Mouse (Mus musculus) G1E (cell line): Measurements from ENCODE around the gene Eif4ebp2. TPM values are rescaled to one million over a fixed set of nuclear protein-coding genes. Genes with fewer than 3 reads are reported as not detected.

Experiments
- ATAC-seq: 2 replicates; pipeline ENCODE4 v1.8.0; 2016; ENCODE audit warnings: mild to moderate bottlenecking; ENCODE audit not compliant: insufficient number of reproducible peaks, poor library complexity, low FRiP score, severe bottlenecking; ENCODE audit errors: extremely low read depth
- DNase-seq: peaks from one replicate; pipeline ENCODE4 v3.0.0; 2012; ENCODE audit warnings: low spot score
- H3K27me3 ChIP-seq: 2 replicates; pipeline ENCODE4 v1.6.1; 2012; ENCODE audit warnings: mild to moderate bottlenecking, low read length, inconsistent platforms; ENCODE audit not compliant: insufficient read depth
- H3K36me3 ChIP-seq: replicated peaks from 2 replicates; pipeline ENCODE3; 2012; ENCODE audit warnings: mild to moderate bottlenecking, inconsistent platforms
- H3K4me1 ChIP-seq: 2 replicates; pipeline ENCODE4 v1.6.1; 2012; ENCODE audit warnings: low read depth, low read length, inconsistent platforms, mixed read lengths; ENCODE audit not compliant: insufficient read depth
- H3K4me3 ChIP-seq: 2 replicates; pipeline ENCODE4 v1.5.1; 2012; ENCODE audit warnings: low read depth, mild to moderate bottlenecking, inconsistent platforms, low read length, moderate library complexity, mixed read lengths
- H3K9me3 ChIP-seq: replicated peaks from 2 replicates; pipeline ENCODE4 v1.6.1; 2012; ENCODE audit warnings: inconsistent platforms
- CTCF ChIP-seq: IDR thresholded peaks from 2 replicates; pipeline ENCODE4 v1.5.1; 2012; ENCODE audit warnings: low read depth, low read length, inconsistent platforms, mixed read lengths
- GATA1 ChIP-seq: IDR thresholded peaks from 2 replicates; pipeline ENCODE4 v1.6.1; 2012; ENCODE audit warnings: borderline replicate concordance, low read length, inconsistent platforms, mixed read lengths
- GATA2 ChIP-seq: IDR thresholded peaks from 2 replicates; pipeline ENCODE4 v1.6.1; 2012; ENCODE audit warnings: low read depth, low read length, inconsistent platforms, borderline replicate concordance
- POLR2AphosphoS5 ChIP-seq: IDR thresholded peaks from 2 replicates; pipeline ENCODE4 v1.6.1; 2012; ENCODE audit warnings: low read depth, low read length, inconsistent platforms; ENCODE audit not compliant: insufficient replicate concordance
- TAL1 ChIP-seq: conservative IDR thresholded peaks from 2 replicates; pipeline ENCODE4 v1.6.1; 2012; ENCODE audit warnings: low read depth, low read length, inconsistent platforms, mixed read lengths
- polyA plus RNA-seq: library from polyadenylated mRNA; stranded (reverse); fragments of >175 nt; gene quantifications from 2 replicates; pipeline ENCODE4 v1.2.3, GENCODE M21; 2012
- total RNA-seq, 2 experiments: library from RNA; stranded (forward) in 1 of 2; stranded (reverse) in 1 of 2; fragments of 200-1000 nt in 1 of 2; fragments of >200 nt in 1 of 2; fragmentation: Nextera tagmentation in 1 of 2; gene quantifications; 2 replicates each; pipeline ENCODE4 v1.2.3; 2014 to 2017

Gene Eif4ebp2
- total and polyA plus RNA-seq, 3 experiments, result 9.4 to 184 (median 96.4) TPM

DNA sequence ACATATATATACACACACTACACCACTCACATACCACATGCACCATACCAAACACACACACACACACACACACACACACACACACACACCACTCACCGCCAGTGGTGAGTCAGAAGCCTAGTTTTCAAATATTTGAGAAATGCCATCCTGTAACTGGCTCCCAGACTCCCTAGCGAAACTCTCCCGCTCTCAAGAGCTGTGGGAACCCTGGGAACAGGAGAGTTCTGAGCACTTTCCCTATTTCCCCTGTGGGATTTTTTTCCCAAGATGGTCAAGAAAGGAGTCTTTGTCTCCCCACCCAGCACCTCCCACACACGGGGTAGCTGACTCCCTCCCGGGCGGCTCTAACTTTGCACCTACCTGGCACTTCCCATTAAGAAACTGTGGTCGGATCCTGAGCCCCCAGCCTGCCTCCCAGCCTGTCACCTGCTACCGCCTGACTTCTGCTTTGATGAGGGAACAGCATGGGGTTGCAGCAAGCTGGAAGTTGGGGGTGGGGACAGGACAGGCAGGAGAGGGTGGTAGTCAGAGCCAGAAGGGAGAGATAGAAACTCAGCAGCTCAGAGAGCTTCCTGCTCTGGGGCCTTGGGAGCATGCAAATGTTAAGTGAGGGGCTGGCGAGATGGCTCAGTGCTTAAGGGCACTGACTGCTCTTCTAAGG is 57.9 kb downstream of the Eif4ebp2 start:
- ATAC-seq (no peak), DNase-seq (no peak)
- Histone ChIP-seq H3K4me3 (no peak overlapping the region), H3K4me1 (no peaks in the 10 kb centered on the region), H3K36me3 (no peaks in the 10 kb centered on the region), H3K9me3 (no peaks in the 10 kb centered on the region), H3K27me3 (no peaks in the 10 kb centered on the region)
- no peak for TF ChIP-seq POLR2AphosphoS5
- TF ChIP-seq CTCF, result no peak
- no peak for TF ChIP-seq TAL1
- no peak for TF ChIP-seq GATA2
- no peak for TF ChIP-seq GATA1

- TF ChIP-seq POLR2AphosphoS5 (no peak), CTCF (no peak), GATA1 (no peak), GATA2 (no peak), TAL1 (no peak)
Measured at GRCm38 (mm10) chr10:61392584-61392983, 59.9 kb downstream of the Eif4ebp2 start.

DNA sequence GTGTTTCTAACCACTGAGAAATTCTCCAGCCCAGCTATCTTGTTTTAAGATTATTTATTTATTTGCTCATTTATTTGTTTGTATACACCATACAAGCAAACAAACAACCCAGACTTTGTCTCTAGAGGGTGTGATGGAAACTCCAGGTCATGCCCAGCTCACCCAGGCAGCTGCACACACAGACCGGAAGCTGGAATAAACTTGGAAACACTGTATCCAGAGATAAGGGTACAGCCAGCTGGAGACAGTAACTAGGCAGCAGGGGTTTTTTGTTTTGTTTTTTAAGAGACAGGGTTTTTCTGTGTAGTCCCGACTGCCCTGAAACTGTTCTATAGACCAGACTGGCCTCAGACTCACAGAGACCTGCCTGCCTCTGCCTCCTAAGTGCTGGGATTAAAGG is 62.3 kb downstream of the Eif4ebp2 start:
- ATAC-seq (no peak), DNase-seq (no peak)
- Histone ChIP-seq H3K36me3 (no peaks in the 10 kb centered on the region), H3K9me3 (no peaks in the 10 kb centered on the region), H3K4me1 (no peaks in the 10 kb centered on the region), H3K27me3 (no peaks in the 10 kb centered on the region; the same call in 1 of the 2 replicates), H3K4me3 (no peak overlapping the region)
- TF ChIP-seq GATA2 (no peak), POLR2AphosphoS5 (no peak), TAL1 (no peak), GATA1 (no peak)

More at GRCm38 (mm10) chr10:61392584-61392983, 59.9 kb downstream of the Eif4ebp2 start:
- ATAC-seq (no peak), DNase-seq (no peak)
- H3K4me3 ChIP-seq, result no peak overlapping the region
- no peaks in the 10 kb centered on the region for H3K9me3 ChIP-seq
- H3K27me3 ChIP-seq, result no peaks in the 10 kb centered on the region
- no peaks in the 10 kb centered on the region for H3K4me1 ChIP-seq
- no peaks in the 10 kb centered on the region for H3K36me3 ChIP-seq

- H3K36me3 ChIP-seq, result no peaks in the 10 kb centered on the region
- H3K9me3 ChIP-seq, result no peaks in the 10 kb centered on the region
- no peaks in the 10 kb centered on the region for H3K4me1 ChIP-seq
- peaks cover 1% of the 10 kb centered on the region for H3K27me3 ChIP-seq
- ATAC-seq (no peak), DNase-seq (no peak)
- TF ChIP-seq GATA2, result no peak
- TF ChIP-seq CTCF, result no peak
- no peak for TF ChIP-seq TAL1
- no peak for TF ChIP-seq GATA1
- TF ChIP-seq POLR2AphosphoS5, result no peak
- no peak overlapping the region for H3K4me3 ChIP-seq
Measured at GRCm38 (mm10) chr10:61389020-61389419, 63.4 kb downstream of the Eif4ebp2 start.

DNA sequence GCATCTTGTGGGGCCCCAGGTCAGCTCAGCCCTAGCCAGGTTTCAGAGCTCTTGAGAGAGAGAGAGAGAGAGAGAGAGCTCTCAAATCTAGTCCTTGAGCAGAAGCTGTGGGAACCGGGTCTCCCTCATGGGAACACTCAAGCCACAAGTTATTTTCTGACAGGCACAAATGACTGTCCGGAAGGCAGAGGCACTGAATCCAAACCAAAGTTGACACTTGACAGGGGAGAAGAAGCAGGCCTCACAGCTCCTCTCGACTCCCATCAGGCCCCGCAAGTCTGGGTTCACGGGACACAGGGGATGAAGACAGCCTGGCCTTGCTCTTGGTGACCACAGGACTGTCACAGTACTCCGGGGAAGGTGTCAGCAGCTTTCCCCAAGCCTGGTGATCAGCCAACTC is 66.2 kb downstream of the Eif4ebp2 start:
- Histone ChIP-seq H3K4me3 (no peak overlapping the region), H3K27me3 (peaks cover 25% of the 10 kb centered on the region), H3K36me3 (no peaks in the 10 kb centered on the region), H3K4me1 (peaks cover 2% of the 10 kb centered on the region; the same call in 1 of the 2 replicates), H3K9me3 (no peaks in the 10 kb centered on the region)
- DNase-seq (no peak), ATAC-seq (no peak)
- no peak for TF ChIP-seq POLR2AphosphoS5
- no peak for TF ChIP-seq TAL1
- no peak for TF ChIP-seq GATA2
- TF ChIP-seq GATA1, result no peak
- no peak for TF ChIP-seq CTCF

- TF ChIP-seq TAL1 (no peak), GATA1 (no peak), CTCF (no peak), POLR2AphosphoS5 (no peak), GATA2 (no peak)
Measured at GRCm38 (mm10) chr10:61385174-61385573, 67.3 kb downstream of the Eif4ebp2 start.

DNA sequence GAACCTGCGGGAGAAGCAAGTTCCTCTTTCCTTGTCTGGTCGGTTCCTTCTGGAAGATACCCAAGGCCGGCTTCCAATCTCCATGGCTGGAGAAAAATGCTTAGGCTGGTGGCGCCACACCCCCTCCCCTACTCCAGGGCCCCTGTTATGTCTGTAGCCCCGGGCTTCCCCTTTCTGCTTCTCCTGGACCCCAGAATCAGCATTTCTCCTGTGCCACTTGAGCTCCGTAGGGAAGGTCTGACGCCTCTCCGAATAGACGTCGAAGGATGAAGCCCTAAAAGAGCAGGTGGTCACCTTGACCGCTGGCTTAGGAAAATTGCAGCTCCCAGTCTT is 68.8 kb downstream of the Eif4ebp2 start:
- TF ChIP-seq GATA1, result no peak
- no peak for TF ChIP-seq GATA2
- TF ChIP-seq CTCF, result no peak
- TF ChIP-seq POLR2AphosphoS5, result no peak
- no peak for TF ChIP-seq TAL1
- H3K27me3 ChIP-seq, result peaks cover 28% of the 10 kb centered on the region
- H3K9me3 ChIP-seq, result no peaks in the 10 kb centered on the region
- DNase-seq (no peak), ATAC-seq (no peak)
- peaks cover 2% of the 10 kb centered on the region; the same call in 1 of the 2 replicates for H3K4me1 ChIP-seq
- H3K36me3 ChIP-seq, result no peaks in the 10 kb centered on the region
- no peak overlapping the region; the same call in 1 of the 2 replicates for H3K4me3 ChIP-seq

More at GRCm38 (mm10) chr10:61385174-61385573, 67.3 kb downstream of the Eif4ebp2 start:
- Histone ChIP-seq H3K36me3 (no peaks in the 10 kb centered on the region), H3K4me3 (no peak overlapping the region), H3K9me3 (no peaks in the 10 kb centered on the region), H3K4me1 (peaks cover 2% of the 10 kb centered on the region; the same call in 1 of the 2 replicates), H3K27me3 (peaks cover 28% of the 10 kb centered on the region)
- no peak for ATAC-seq
- no peak for DNase-seq
